Mouse (Mus musculus) limb, embryonic 14.5 days (tissue): ENCODE measurements around the gene Sdk1. TPM values are rescaled to one million over a fixed set of nuclear protein-coding genes. Genes with fewer than 3 reads are reported as not detected.

ENCODE experiments used
- ATAC-seq: fragments of 200-750 bp; cut with Nextera tagmentation; 2 replicates; pipeline ENCODE4 v1.8.0; 2017; ENCODE audit warnings: low read depth, moderate number of reproducible peaks, moderate TSS enrichment; ENCODE audit not compliant: low FRiP score
- DNase-seq: peaks from one replicate; pipeline ENCODE4 v3.0.0-alpha.2; 2015; ENCODE audit warnings: low spot score
- H3K27ac ChIP-seq: fragments of 300-500 bp; sonication (generic); replicated peaks from 2 replicates; pipeline ENCODE4 v1.5.1; 2014; ENCODE audit warnings: low read depth, mild to moderate bottlenecking, low read length, moderate library complexity, mixed read lengths
- H3K27me3 ChIP-seq: fragments of 300-500 bp; sonication (generic); 2 replicates; pipeline ENCODE4 v1.6.1; 2014; ENCODE audit warnings: low read length, mixed read lengths; ENCODE audit not compliant: control insufficient read depth, insufficient read depth
- H3K36me3 ChIP-seq: fragments of 300-500 bp; sonication (generic); 2 replicates; pipeline ENCODE4 v1.6.1; 2014; ENCODE audit warnings: mild to moderate bottlenecking, low read length, moderate library complexity, mixed read lengths; ENCODE audit not compliant: control insufficient read depth, insufficient read depth
- H3K4me1 ChIP-seq: fragments of 300-500 bp; sonication (generic); 2 replicates; pipeline ENCODE4 v1.6.1; 2014; ENCODE audit warnings: antibody characterized with exemption, low read length, mixed read lengths; ENCODE audit not compliant: control insufficient read depth, insufficient read depth
- H3K4me2 ChIP-seq: fragments of 300-500 bp; sonication (generic); replicated peaks from 2 replicates; pipeline ENCODE4 v1.6.1; 2014; ENCODE audit warnings: low read depth, mild to moderate bottlenecking, low read length, moderate library complexity; ENCODE audit not compliant: severe bottlenecking
- H3K4me3 ChIP-seq: fragments of 300-500 bp; sonication (generic); replicated peaks from 2 replicates; pipeline ENCODE4 v1.5.1; 2014; ENCODE audit warnings: low read length
- H3K9ac ChIP-seq: fragments of 300-500 bp; sonication (generic); 2 replicates; pipeline ENCODE4 v1.6.1; 2014; ENCODE audit warnings: mild to moderate bottlenecking, low read depth, low read length, moderate library complexity; ENCODE audit not compliant: severe bottlenecking
- H3K9me3 ChIP-seq: fragments of 300-500 bp; sonication (generic); 2 replicates; pipeline ENCODE4 v1.6.1; 2016; ENCODE audit warnings: low read length; ENCODE audit not compliant: control insufficient read depth
- POLR2A ChIP-seq: fragments of 200-500 bp; IDR thresholded peaks from 2 replicates; pipeline ENCODE4 v1.8.0; 2012; ENCODE audit warnings: inconsistent platforms, mild to moderate bottlenecking, moderate library complexity, borderline replicate concordance; ENCODE audit not compliant: insufficient read depth, insufficient read length; ENCODE audit errors: extremely low read depth
- WGBS: fragments of 180-500 bp; shearing (Covaris S2); extraction: QIAGEN DNeasy Blood & Tissue Kit; methylation state at CpG from one replicate; pipeline ENCODE4 v1.1.7; 2014; 5-methylcytosine and 5-hydroxymethylcytosine counted together
- polyA plus RNA-seq, 2 experiments: library from polyadenylated mRNA; depleted of rRNA in 1 of 2; stranded (reverse) in 1 of 2; unstranded in 1 of 2; fragments of >200 nt; fragmentation: Nextera tagmentation in 1 of 2; extraction: Ambion mirVana in 1 of 2; gene quantifications; 2 replicates each; pipeline versions ENCODE4 v1.2.1 to v1.2.3; 2012 to 2014

Sdk1 gene
- polyA plus RNA-seq, 2 experiments: 2.8 to 7.2 TPM

- no peak for TF ChIP-seq POLR2A
- Histone ChIP-seq H3K4me3 (no peak overlapping the region), H3K4me1 (0 out of 2 replicates have a peak, but pooled peaks cover 6% of the 10 kb centered on the region), H3K27me3 (no peaks in the 10 kb centered on the region), H3K4me2 (no peak overlapping the region), H3K9ac (no peak overlapping the region), H3K36me3 (no peaks in the 10 kb centered on the region), H3K9me3 (no peaks in the 10 kb centered on the region), H3K27ac (no peak overlapping the region)
- WGBS: 55% methylated on average over 5 of the region's 5 CpGs
- no peak for ATAC-seq
- DNase-seq: no peak
Measured at GRCm38 (mm10) chr5:141560325-141560724, 319.0 kb downstream of the Sdk1 start.

GRCm38 (mm10) chr5:141561989-141562560 lies 320.8 kb downstream of the Sdk1 start:
- Histone ChIP-seq H3K36me3 (no peaks in the 10 kb centered on the region), H3K27me3 (no peaks in the 10 kb centered on the region), H3K27ac (no peak overlapping the region), H3K4me3 (no peak overlapping the region), H3K4me1 (0 out of 2 replicates have a peak, but pooled peaks cover 6% of the 10 kb centered on the region), H3K4me2 (no peak overlapping the region), H3K9ac (no peak overlapping the region), H3K9me3 (no peaks in the 10 kb centered on the region)
- peak; percentile 68 for DNase-seq
- ATAC-seq: peak; percentile 80
- no peak for TF ChIP-seq POLR2A
- WGBS: 17% methylated on average over 3 of the region's 3 CpGs

- DNase-seq: no peak
Measured at GRCm38 (mm10) chr5:141564197-141564596, 322.9 kb downstream of the Sdk1 start.

DNA sequence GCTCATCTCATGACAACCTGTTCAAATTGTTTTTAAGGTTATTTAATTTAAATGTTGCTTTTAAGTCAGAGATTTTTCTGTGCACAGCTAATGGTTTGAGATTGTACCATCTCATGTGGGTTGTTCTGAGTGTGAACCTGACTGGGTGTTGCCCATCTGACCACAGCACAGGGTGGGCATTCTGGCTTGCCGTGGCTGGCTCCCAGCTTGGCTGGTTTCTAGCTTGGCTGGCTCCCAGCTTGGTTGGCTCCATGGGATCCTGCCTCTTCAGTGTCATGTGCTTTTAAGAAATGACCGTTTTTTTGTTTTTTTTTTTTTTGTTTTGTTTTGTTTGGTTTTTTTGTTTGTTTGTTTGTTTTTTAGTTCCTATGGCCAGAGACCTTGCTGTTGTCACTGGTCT lies 326.8 kb downstream of the Sdk1 start:
- Histone ChIP-seq H3K4me3 (no peak overlapping the region), H3K27me3 (no peaks in the 10 kb centered on the region), H3K36me3 (no peaks in the 10 kb centered on the region), H3K4me1 (no peaks in the 10 kb centered on the region), H3K4me2 (no peak overlapping the region), H3K9me3 (no peaks in the 10 kb centered on the region), H3K9ac (no peak overlapping the region), H3K27ac (no peak overlapping the region)
- DNase-seq (no peak), ATAC-seq (no peak)
- WGBS: 85% methylated on average over 2 of the region's 2 CpGs
- no peak for TF ChIP-seq POLR2A

More at GRCm38 (mm10) chr5:141564197-141564596, 322.9 kb downstream of the Sdk1 start:
- Histone ChIP-seq H3K36me3 (no peaks in the 10 kb centered on the region), H3K27me3 (no peaks in the 10 kb centered on the region), H3K4me1 (0 out of 2 replicates have a peak, but pooled peaks cover 6% of the 10 kb centered on the region), H3K4me3 (no peak overlapping the region), H3K27ac (no peak overlapping the region), H3K9ac (no peak overlapping the region), H3K9me3 (no peaks in the 10 kb centered on the region), H3K4me2 (no peak overlapping the region)
- TF ChIP-seq POLR2A: no peak
- no peak for ATAC-seq
- 81% methylated on average over 5 of the region's 5 CpGs for WGBS

- Histone ChIP-seq H3K27ac (no peak overlapping the region), H3K36me3 (no peaks in the 10 kb centered on the region), H3K9ac (no peak overlapping the region), H3K4me3 (no peak overlapping the region), H3K4me1 (no peaks in the 10 kb centered on the region), H3K4me2 (no peak overlapping the region), H3K9me3 (no peaks in the 10 kb centered on the region), H3K27me3 (no peaks in the 10 kb centered on the region)
- 84% methylated on average over 6 of the region's 6 CpGs for WGBS
- DNase-seq (no peak), ATAC-seq (no peak)
- no peak for TF ChIP-seq POLR2A
Measured at GRCm38 (mm10) chr5:141570442-141570841, 329.2 kb downstream of the Sdk1 start.
